Mouse (Mus musculus) mouse trophoblast stem cell (cell line): ENCODE measurements around the gene Rps11.
"Not testable (repeated sequence)": the region's sequence is repeated elsewhere in the genome, so short reads cannot be mapped to it uniquely, and the experiment has no call there.

Experiments used
- in situ Hi-C, 2 experiments: fragments of 300-500 bp; cut with MseI, MboI; formaldehyde crosslinking; loops; 2 replicates in 1 of 2; 3 replicates in 1 of 2; pipeline ENCODE4 v1.15.1; 2025

Rps11 gene

GRCm38 (mm10) chr7:45124224-45125143, at the start of gene Rps11:
TSS of gene Rps11 (minus strand) at chr7:45124439.
- in situ Hi-C loops = no loop called here

DNA sequence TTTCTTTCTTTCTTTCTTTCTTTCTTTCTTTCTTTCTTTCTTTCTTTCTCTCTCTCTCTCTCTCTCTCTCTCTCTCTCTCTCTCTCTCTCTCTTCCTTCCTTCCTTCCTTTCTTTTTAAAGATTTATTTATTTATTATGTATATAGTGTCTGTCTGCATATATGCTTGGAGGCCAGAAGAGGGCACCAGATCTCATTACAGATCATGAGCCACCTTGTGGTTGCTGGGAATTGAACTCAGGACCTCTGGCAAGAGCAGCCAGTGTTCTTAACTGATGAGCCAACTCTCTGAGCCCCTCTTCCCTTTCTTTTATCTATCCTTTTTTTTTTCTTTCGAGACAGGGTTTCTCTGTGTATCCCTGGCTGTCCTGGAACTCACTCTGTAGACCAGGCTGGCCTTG, 49.5 kb upstream of the Rps11 start:
- in situ Hi-C loops = not testable (repeated sequence)

GRCm38 (mm10) chr7:45172974-45173373, 48.7 kb upstream of the Rps11 start:
- in situ Hi-C loops = no loop called here

GRCm38 (mm10) chr7:45169495-45169894, 45.3 kb upstream of the Rps11 start:
- in situ Hi-C loops = no loop called here

- in situ Hi-C loops = no loop called here
These were observed 44.4 kb upstream of the Rps11 start for GRCm38 (mm10) chr7:45168656-45169055.

DNA sequence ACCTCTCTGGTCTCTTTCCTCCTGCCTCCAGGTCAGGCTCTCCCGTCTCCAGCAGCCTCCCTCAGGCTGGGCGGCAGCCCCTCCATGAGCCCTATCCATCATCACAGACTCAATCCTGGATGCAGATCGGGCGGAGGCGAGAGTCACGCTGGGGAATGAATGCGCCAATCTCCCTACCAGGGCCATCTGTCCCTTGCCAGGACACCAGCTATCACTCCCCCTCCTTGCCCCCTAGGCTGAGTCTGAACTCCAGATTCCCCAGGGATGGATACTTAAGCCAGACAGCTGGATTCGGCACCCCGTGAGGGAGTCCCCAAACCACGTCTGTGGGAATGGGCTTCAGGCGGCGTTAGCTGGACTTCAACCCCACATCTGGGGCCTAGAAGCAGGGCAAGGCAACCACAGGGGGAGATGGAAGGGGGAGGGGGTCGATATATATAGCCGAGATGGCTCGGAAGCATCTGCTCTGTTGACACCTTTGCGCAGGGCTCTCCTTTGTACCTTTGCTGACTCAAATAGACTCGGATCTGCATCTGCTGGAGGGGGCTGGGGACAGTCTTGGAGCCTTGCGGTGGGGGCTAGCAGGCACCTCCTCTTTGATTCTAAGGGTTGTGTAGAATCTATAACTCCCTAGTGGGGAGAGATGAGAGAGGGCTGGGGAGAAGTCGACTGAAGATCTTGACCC, 43.7 kb upstream of the Rps11 start:
- in situ Hi-C loops = no loop called here

GRCm38 (mm10) chr7:45166950-45167401, 42.7 kb upstream of the Rps11 start:
- in situ Hi-C loops = no loop called here

GRCm38 (mm10) chr7:45165701-45166100, 41.5 kb upstream of the Rps11 start:
- in situ Hi-C loops = no loop called here

DNA sequence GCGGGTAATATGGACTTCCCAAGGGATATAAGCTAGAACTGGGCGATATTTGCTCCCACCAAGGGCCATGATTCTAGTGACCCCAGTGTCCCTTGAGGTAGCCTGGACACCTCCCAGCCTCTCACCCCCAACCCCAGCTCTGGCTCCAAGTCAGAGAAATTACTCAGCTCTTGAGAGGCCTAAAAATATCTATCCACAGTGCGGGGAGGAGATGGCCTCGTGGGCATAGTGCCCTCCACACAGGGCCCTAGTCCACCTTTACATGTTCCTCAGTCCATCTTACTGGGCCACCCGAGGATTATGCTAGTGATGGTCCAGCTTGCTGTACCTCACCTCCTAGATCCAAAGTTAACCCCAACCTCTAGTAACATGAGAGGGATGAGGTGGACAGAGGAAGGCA, 40.6 kb upstream of the Rps11 start:
- in situ Hi-C loops = loop anchor here in 1 of 2 experiments (5.0 kb wide), 1 partner anchor 37 kb away; the partner anchor contains the start of gene Ccdc155

DNA sequence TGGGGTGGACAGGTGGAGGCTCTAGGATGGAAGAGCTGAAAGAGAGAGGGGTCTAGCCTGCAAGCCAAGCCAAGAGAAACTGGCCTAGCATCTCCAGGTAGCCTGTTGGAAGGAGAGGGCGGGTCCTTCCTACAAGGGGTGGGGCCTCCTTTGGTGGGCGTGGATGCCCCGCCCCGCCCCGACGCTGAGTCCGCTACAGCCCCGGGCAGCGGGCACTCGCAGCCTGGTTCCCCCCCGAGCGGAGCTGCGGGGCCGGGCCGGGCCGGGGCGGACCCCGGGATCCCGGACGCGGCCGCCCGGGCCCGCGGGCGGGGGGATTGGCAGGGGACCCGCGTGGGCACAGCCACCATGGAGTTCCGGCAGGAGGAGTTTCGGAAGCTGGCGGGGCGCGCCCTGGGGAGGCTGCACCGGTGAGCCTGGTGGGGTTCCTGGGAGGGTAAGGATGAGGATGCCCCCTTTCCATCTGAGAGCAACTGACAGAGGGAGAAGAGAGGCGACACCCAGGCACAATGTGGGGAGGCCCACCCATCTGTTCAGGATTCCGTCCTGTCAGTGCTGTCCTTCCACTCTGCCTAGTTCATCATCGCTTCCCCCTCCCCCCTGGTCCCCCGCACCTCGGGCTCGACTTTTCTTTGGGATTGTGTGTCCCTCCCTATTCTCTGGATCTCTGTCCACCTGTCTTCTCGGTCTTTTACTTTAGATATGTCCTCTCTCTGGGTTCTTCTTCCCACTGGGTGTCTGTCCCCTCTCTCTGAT, 39.7 kb upstream of the Rps11 start, which contains the start of gene Slc17a7:
Gene Slc17a7, plus strand, starts transcription at position 215 of the 756 bp plus-strand sequence.
- in situ Hi-C loops = loop anchor here in 1 of 2 experiments (5.0 kb wide), 1 partner anchor 38 kb away; the partner anchor contains the start of gene Ccdc155

DNA sequence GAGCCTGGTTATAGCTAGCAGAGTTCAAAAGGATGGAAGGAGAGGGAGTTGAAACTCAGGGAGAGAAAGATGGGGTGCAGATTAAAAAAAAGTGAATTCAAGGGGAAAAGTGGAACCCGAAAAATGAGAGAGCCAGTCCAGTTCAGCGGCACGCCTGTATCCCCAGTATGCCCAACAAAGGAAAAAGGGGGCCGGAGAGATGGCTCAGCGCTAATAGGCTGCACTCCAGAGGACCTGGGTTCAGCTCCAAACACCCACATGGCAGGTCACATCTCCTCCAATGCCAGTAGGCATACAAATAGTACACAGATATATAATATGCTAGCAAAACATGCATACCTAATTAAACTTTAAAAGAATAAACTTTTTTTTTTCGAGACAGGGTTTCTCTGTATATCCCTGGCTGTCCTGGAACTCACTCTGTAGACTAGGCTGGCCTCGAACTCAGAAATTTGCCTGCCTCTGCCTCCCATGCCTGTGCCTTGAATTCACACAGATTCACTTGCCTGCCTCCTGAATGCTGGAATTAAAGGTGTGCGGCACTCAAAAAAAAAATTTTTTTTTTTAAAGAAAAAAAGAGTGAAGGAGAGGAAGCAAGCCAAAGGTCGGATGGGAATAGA, 38.9 kb upstream of the Rps11 start:
- in situ Hi-C loops = loop anchor here in 1 of 2 experiments (5.0 kb wide), 1 partner anchor 39 kb away; the partner anchor contains the start of gene Ccdc155

DNA sequence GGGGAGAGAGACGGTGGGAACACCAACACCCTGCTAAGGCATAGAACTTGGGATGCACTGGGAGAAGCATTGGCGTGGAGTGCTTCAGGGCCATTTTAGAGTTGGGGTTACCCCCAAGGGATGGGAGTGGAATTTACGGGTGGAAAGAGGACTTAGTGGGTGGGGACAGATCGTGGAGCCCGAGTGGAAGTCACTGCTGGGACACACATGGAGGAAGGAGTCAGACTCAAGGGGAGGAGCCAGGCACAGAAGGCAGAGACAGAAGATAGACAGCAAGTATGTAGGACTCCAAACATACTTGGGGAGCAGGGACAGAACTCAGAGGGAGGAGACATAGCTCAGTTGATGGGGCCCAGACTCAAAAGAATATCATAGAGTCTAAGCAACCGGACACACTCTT, 38.3 kb upstream of the Rps11 start:
- in situ Hi-C loops = loop anchor here in 1 of 2 experiments (5.0 kb wide), 1 partner anchor 40 kb away; the partner anchor contains the start of gene Ccdc155

DNA sequence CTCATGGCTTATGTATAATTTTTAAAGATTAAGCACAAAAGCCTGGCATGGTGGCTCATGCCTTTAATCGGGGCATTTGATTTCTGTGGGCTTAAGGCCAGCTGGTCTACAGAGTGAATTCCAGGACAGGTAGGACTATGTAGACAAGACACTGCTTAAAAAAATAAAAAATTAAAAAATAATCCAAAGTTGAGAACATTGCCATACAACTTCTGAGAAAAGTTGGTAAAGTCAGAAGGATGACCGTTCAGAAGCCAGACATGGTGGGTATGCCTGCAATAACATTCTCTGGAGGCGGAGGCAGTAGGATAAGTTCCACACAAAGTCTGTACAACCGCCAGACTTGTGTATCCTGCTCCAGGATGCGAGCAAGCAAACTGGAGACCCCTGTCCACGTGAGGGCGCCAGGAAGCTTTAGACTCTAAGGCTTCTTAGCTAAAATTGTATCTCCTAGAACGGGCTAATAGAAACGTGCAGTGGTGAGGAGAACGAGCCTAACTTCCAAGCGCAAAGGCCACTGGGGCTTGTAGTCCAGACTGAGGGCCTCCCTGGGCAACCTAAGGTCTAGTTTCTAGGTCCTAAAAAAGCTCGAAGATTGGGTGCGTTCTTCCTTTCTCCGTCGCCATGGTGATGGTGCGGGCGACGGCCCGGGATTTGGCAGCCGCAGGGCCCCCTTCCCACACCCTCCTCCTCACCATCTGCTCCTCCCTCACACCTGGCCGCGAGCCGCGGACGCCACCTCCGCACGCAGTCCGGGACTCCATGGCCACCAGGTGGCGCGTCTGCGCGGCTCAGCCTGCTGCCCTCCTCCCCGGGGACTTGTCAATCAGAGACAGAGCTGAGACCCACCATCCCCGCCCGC, 37.6 kb upstream of the Rps11 start:
- in situ Hi-C loops = loop anchor here in 1 of 2 experiments (5.0 kb wide), 1 partner anchor 40 kb away; the partner anchor contains the start of gene Ccdc155

- in situ Hi-C loops = loop anchor here in 1 of 2 experiments (5.0 kb wide), 1 partner anchor 41 kb away; the partner anchor contains the start of gene Ccdc155
These were observed 36.6 kb upstream of the Rps11 start for GRCm38 (mm10) chr7:45160866-45161265.

DNA sequence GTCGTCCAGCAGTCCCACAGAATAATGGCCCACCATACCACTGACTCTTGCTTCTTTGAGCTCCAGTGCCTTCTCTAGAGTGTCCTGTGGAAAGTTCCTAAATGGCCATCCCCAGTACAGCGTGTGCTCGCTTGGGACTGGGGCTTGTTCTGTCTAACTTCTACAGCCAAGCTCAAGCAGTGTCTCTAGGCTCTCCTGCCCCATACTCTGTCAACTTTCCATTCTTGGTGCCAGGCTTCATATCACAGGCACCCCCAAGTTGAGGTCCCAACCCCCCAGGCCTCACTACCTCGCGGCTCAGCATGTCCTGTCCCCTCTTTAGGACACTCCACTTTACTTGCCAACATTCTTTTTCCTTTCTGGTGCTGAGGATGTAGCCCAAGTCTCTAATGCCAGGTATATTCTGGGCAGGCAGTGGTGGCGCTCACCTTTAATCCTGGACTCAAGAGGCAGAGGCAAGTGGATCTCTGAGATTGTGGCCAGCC, 36.1 kb upstream of the Rps11 start:
- in situ Hi-C loops = loop anchor here in 1 of 2 experiments (5.0 kb wide), 1 partner anchor 42 kb away; the partner anchor contains the start of gene Ccdc155

DNA sequence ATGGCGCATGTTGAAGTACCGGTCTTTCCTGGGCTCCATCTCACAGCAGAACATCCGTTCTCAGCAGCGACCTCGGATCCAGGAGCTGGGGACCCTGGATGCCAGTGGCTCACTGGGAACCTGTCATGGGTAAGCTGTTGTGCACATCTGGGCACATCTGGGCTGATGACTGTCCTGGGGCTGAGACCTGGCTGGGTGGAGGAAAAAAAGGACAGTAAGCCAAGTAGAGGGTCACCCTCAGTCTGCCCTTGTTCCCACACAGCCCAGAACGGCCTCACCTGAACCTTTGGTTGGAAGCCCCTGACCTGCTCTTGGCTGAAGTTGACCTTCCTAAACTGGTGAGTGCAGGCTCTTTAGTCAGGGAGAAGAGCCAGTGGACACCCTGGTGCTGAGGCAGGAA, 34.8 kb upstream of the Rps11 start:
- in situ Hi-C loops = no loop called here

- in situ Hi-C loops = no loop called here
These were observed 33.2 kb upstream of the Rps11 start for GRCm38 (mm10) chr7:45157459-45157858.

- in situ Hi-C loops = no loop called here
These were observed 32.0 kb upstream of the Rps11 start for GRCm38 (mm10) chr7:45156206-45156605.

- in situ Hi-C loops = no loop called here
These were observed 31.4 kb upstream of the Rps11 start for GRCm38 (mm10) chr7:45155590-45155989.
